Mouse (Mus musculus): ENCODE results near the gene Prph2. TPM values are rescaled to one million over a fixed set of nuclear protein-coding genes. Genes with fewer than 3 reads are reported as not detected.

Gene Prph2
- not detected for polyA plus RNA-seq (2017; shearing (Covaris generic))

DNA sequence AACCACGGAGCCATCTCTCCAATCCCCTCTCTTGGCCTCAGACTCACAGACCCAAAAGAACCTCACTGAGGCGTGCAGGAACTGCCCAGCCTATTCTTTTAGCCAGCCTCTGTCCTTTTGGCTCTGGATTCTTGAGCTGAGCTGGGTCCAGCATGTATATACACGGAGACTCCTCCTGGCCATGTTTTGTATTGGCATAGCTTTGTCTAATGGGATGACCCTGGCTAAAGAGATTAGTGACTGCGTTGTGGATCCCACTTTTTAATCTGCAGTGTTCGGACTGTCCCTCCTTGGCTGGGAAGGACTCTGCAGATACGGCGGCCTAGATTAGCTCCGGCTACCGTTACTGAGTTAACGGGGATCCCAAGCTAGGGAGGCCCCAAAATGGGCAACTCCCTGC lies at the start of gene Prph2:
Prph2 (plus strand) TSS at position 274 of the 400 bp plus-strand sequence.

DNA sequence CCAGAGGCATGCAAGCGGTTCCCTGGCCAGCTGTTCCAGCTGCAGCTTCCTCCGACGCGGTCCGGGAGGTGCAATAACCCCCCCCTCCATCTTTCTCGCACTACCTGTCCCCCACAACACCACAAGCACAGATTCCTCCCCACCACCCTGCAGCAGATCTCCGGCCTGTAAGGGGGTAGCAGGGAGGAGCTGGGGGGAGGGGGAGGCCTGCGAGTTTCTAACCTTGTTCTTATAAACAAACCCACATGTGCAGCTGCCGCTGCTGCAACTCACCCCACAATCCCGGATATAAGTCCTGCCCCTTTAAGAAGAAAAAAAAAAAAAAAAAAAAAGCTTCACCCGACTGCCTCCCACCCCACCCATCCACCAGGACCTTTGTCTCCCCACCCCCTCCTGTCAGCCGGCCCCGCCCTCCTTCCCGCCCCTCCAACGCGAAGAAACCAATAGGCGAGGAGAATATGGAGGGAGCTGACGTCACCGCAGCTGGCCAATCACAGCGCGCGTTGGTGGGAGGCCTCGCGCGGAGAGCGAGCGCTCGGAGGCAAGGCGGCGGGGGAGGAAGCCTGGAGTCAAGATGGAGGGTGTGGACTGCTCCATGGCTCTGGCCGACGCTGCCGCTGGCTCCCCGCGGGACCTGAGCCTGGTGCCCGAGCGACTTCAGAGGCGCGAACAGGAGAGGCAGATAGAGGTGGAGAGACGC lies 20.0 kb upstream of the Prph2 start, which contains the start of gene Tbcc:
Tbcc (plus strand) TSS at position 569 of the 700 bp plus-strand sequence.

Other genes starting within 250 kb of the Prph2 start
- 39.7 TPM for gene Rrp36, start 236.1 kb upstream of the Prph2 start, polyA plus RNA-seq (2017; shearing (Covaris generic))
- 64.7 TPM for gene Mea1, start 231.7 kb upstream of the Prph2 start, polyA plus RNA-seq (2017; shearing (Covaris generic))
- 105 TPM for gene Klhdc3, start 229.5 kb upstream of the Prph2 start, polyA plus RNA-seq (2017; shearing (Covaris generic))
- gene Ppp2r5d, start 205.3 kb upstream of the Prph2 start, polyA plus RNA-seq (2017; shearing (Covaris generic)) = 65.1 TPM
- gene Pex6, start 199.0 kb upstream of the Prph2 start, polyA plus RNA-seq (2017; shearing (Covaris generic)) = 33.2 TPM
- gene Gnmt, start 181.3 kb upstream of the Prph2 start, polyA plus RNA-seq (2017; shearing (Covaris generic)) = 0.66 TPM
- 44.5 TPM for gene Cnpy3, start 158.2 kb upstream of the Prph2 start, polyA plus RNA-seq (2017; shearing (Covaris generic))
- not detected for gene Ptcra, start 146.7 kb upstream of the Prph2 start, polyA plus RNA-seq (2017; shearing (Covaris generic))
- 30.2 TPM for gene 2310039H08Rik, start 137.8 kb upstream of the Prph2 start, polyA plus RNA-seq (2017; shearing (Covaris generic))
- 69.8 TPM for gene Rpl7l1, start 127.8 kb upstream of the Prph2 start, polyA plus RNA-seq (2017; shearing (Covaris generic))
- gene Bicral, start 52.0 kb upstream of the Prph2 start, polyA plus RNA-seq (2017; shearing (Covaris generic)) = 24.5 TPM
- gene Tbcc, start 19.8 kb upstream of the Prph2 start, polyA plus RNA-seq (2017; shearing (Covaris generic)) = 30.5 TPM
- gene Ubr2, start 100.1 kb downstream of the Prph2 start, polyA plus RNA-seq (2017; shearing (Covaris generic)) = 74.8 TPM